Mouse (Mus musculus): Measurements from ENCODE around the gene Gdpd3.

- TF ChIP-seq CTCF (IDR thresholded peaks at IDR 0.05; ENCODE audit: borderline replicate concordance, extremely low read depth, insufficient read depth, insufficient read length): no peak
- no peak for TF ChIP-seq POLR2A (IDR thresholded peaks at IDR 0.05; ENCODE audit: borderline replicate concordance, extremely low read depth, insufficient read depth, insufficient read length, poor library complexity, severe bottlenecking)
Measured at GRCm38 (mm10) chr7:126793456-126794270, 27.5 kb downstream of the Gdpd3 start.
